Mouse (Mus musculus): Measurements from ENCODE around the gene Stmn1. TPM values are rescaled to one million over a fixed set of nuclear protein-coding genes. Genes with fewer than 3 reads are reported as not detected.

Stmn1 gene
- polyA plus RNA-seq, 1 experiment from 2014 or later = 3,815 TPM

DNA sequence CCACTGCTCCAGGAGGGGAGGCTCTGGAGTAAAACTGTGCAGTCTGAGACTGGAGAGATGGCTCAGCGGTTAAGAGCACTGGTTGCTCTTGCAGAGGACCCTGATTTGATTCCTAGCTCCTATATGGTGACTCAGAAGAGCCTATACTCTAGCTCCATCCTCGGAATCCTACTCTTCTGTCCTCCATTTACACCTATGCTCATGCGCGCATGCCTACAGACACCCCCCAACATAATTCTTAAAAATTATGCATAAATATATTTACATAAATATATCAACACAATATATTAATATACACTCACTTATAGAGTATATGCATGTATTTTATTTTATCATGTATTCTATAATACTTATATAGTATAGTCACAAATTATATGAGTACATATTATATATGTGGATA is 42.3 kb downstream of the Stmn1 start:
- 74% methylated on average over 4 of the region's 4 CpGs for WGBS
- ATAC-seq (ENCODE audit: insufficient read depth, low FRiP score, low TSS enrichment) = peak; percentile 18; the same call in 1 of the 2 replicates
- no peaks in the 10 kb centered on the region for H3K36me3 ChIP-seq (ENCODE audit: control insufficient read depth, insufficient read depth, low read length)
- H3K27ac ChIP-seq (ENCODE audit: low read depth, low read length) = no peak overlapping the region
- no peaks in the 10 kb centered on the region for H3K9me3 ChIP-seq (ENCODE audit: control insufficient read depth, low read length)
- H3K9ac ChIP-seq (ENCODE audit: low read length) = no peak overlapping the region
- H3K4me2 ChIP-seq (ENCODE audit: low read depth) = no peak overlapping the region; the same call in 1 of the 2 replicates
- no peaks in the 10 kb centered on the region for H3K27me3 ChIP-seq (ENCODE audit: control insufficient read depth, insufficient read depth, low read length)
- peaks cover 10% of the 10 kb centered on the region for H3K4me1 ChIP-seq (ENCODE audit: control insufficient read depth, insufficient read depth, low read length)
- no peak overlapping the region for H3K4me3 ChIP-seq (ENCODE audit: low read depth, low read length)
- no peak for DNase-seq (ENCODE audit: low spot score)

DNA sequence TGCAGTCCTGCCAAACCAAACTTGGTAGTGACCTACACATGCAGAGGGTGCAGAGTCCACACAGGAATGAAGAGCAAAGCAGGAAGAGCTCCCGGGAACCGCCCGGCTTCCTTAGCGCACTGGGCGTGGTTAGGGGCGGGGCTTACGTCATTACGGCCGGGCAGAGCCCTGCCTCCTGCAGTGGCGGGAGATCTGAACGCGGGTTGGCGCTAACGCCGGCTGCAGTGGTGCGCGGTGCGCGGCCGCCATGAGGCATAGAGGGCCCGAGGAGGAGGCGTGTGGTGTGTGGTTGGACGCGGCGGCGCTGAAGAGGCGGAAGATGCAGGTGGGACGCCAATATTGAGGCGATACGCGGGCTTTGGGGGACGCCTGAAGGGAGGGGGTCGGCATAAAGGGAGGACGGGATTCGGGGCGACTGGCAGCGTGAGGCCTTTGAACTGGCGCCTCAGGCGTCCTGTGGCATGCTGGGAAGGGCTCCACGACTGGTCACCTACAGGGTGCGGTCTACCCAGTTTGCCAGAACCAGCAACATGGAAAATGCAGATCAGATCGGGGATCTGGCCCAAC is 42.8 kb downstream of the Stmn1 start, which contains the start of gene Aunip:
Gene Aunip (plus strand): TSS at position 155 of the 567 bp plus-strand sequence.
- H3K9me3 ChIP-seq (ENCODE audit: control insufficient read depth, low read length) = no peaks in the 10 kb centered on the region
- ATAC-seq (ENCODE audit: insufficient read depth, low FRiP score, low TSS enrichment) (peak; percentile 93), DNase-seq (ENCODE audit: low spot score) (peak; percentile 96)
- H3K27me3 ChIP-seq (ENCODE audit: control insufficient read depth, insufficient read depth, low read length) = no peaks in the 10 kb centered on the region
- peak within 1 kb of the TSS; percentile 50 for H3K4me3 ChIP-seq (ENCODE audit: low read depth, low read length)
- WGBS = under 1% methylated on average over 41 of the region's 42 CpGs
- H3K36me3 ChIP-seq (ENCODE audit: control insufficient read depth, insufficient read depth, low read length) = no peaks in the 10 kb centered on the region
- no peak within 1 kb of the TSS for H3K27ac ChIP-seq (ENCODE audit: low read depth, low read length)
- H3K4me1 ChIP-seq (ENCODE audit: control insufficient read depth, insufficient read depth, low read length) = peaks cover 10% of the 10 kb centered on the region
- H3K9ac ChIP-seq (ENCODE audit: low read length) = peak within 1 kb of the TSS; percentile 57
- peak within 1 kb of the TSS; percentile 73 for H3K4me2 ChIP-seq (ENCODE audit: low read depth)

DNA sequence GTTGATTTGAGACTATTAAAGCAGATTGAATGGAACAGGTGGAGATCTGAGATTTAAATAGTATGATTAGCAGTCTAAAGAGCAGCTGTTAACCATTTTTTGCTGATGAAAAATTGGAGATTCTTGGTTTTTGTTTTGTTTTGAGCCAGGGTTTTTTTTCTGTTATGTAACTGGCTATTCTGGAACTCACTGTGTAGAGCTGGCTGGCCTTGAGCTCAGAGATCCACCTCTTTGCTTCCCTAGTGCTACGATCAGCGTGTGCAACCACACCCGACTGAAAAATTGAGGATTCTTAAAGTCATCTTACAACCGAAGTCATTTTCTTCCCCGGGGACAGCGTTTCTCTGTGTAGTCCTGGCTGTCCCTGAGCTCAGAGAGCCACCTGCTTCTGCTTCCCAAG is 43.6 kb downstream of the Stmn1 start:
- WGBS = 82% methylated on average over 6 of the region's 6 CpGs
- H3K27ac ChIP-seq (ENCODE audit: low read depth, low read length) = no peak overlapping the region
- H3K4me2 ChIP-seq (ENCODE audit: low read depth) = peak overlapping the region; percentile 73
- H3K9me3 ChIP-seq (ENCODE audit: control insufficient read depth, low read length) = no peaks in the 10 kb centered on the region
- H3K4me3 ChIP-seq (ENCODE audit: low read depth, low read length) = peak overlapping the region; percentile 50
- H3K36me3 ChIP-seq (ENCODE audit: control insufficient read depth, insufficient read depth, low read length) = no peaks in the 10 kb centered on the region
- no peaks in the 10 kb centered on the region for H3K27me3 ChIP-seq (ENCODE audit: control insufficient read depth, insufficient read depth, low read length)
- no peak overlapping the region for H3K9ac ChIP-seq (ENCODE audit: low read length)
- ATAC-seq (ENCODE audit: insufficient read depth, low FRiP score, low TSS enrichment) (no peak), DNase-seq (ENCODE audit: low spot score) (no peak)
- H3K4me1 ChIP-seq (ENCODE audit: control insufficient read depth, insufficient read depth, low read length) = peaks cover 10% of the 10 kb centered on the region

DNA sequence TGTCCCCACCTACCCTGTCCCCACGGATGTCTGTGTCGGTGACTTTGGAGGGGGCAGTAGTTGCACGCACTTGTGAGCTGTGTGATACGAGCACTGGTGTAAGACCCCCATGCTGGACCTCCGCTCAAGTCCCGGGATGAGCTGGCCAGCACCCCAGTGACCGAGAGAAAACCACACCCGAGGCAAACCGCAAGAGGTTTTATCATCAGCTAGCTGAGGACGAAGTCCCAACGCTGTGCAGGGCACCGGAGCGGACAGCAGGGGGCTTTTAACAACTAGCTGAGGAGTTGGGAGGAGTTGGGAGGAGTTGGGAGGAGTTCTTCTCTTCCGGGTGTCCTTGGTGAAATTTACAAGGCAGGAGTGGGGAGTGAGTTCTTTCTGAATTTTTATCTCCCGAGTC is 44.7 kb downstream of the Stmn1 start:
- Histone ChIP-seq H3K27me3 (ENCODE audit: control insufficient read depth, insufficient read depth, low read length) (no peaks in the 10 kb centered on the region), H3K4me1 (ENCODE audit: control insufficient read depth, insufficient read depth, low read length) (peaks cover 10% of the 10 kb centered on the region), H3K27ac (ENCODE audit: low read depth, low read length) (no peak overlapping the region), H3K4me3 (ENCODE audit: low read depth, low read length) (peak overlapping the region; percentile 13; the same call in 1 of the 2 replicates), H3K9me3 (ENCODE audit: control insufficient read depth, low read length) (no peaks in the 10 kb centered on the region), H3K36me3 (ENCODE audit: control insufficient read depth, insufficient read depth, low read length) (no peaks in the 10 kb centered on the region), H3K9ac (ENCODE audit: low read length) (peak overlapping the region; percentile 14; the same call in 1 of the 2 replicates), H3K4me2 (ENCODE audit: low read depth) (peak overlapping the region; percentile 32)
- ATAC-seq (ENCODE audit: insufficient read depth, low FRiP score, low TSS enrichment) = no peak
- WGBS = 18% methylated on average over 15 of the region's 15 CpGs
- peak; percentile 63 for DNase-seq (ENCODE audit: low spot score)

DNA sequence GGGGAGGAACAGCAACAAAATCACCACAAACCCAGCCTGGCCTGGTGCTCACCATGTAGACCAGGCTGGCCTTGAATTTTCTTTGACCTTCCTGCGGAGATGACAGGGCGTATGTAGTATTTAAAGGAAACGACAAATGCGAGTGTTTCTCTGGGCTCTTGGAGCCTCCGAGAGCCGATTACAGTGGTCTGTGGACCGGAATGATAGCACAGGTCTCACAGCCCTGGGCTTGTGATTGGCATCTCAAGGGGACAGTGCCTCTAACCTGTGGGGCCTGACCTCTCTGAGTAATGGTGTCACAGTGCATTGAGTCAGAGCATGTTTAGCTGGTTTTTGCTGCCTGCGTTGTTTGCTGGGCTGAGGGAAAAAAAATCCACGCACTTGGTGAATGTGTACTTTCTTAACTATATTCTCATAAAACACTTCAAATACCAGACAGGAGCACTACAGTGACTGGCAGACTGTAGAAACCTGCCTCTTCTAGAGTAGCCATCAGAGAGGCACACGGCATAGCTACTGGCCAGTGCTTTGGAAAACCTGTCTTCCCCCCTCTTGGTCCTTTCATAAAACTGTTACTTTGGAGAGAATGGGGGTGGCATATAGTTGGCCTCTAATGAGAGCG is 46.3 kb downstream of the Stmn1 start:
- no peak for DNase-seq (ENCODE audit: low spot score)
- H3K9ac ChIP-seq (ENCODE audit: low read length) = no peak overlapping the region

DNA sequence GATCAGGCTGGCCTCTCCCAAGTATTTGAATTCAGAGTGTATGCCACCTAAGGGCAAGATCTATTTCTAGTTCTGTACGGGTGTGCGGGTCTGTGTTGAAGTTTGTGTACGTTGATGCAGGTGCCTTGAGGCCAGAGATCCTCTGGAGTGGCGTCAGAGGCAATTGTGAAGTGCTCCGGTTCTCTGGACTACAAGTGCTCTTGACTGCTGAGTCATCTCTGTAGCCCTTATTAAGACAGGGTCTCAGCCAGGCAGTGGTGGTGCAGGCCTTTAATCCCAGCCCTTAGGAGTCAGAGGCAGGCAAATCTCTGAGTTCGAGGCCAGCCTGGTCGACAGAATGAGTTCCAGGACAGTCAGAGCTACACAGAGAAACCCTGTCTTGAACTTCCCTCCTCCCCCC is 47.5 kb downstream of the Stmn1 start:
- DNase-seq (ENCODE audit: low spot score) (no peak), ATAC-seq (ENCODE audit: insufficient read depth, low FRiP score, low TSS enrichment) (no peak)
- Histone ChIP-seq H3K4me3 (ENCODE audit: low read depth, low read length) (no peak overlapping the region), H3K27ac (ENCODE audit: low read depth, low read length) (no peak overlapping the region), H3K4me1 (ENCODE audit: control insufficient read depth, insufficient read depth, low read length) (peaks cover 10% of the 10 kb centered on the region), H3K9ac (ENCODE audit: low read length) (no peak overlapping the region), H3K27me3 (ENCODE audit: control insufficient read depth, insufficient read depth, low read length) (no peaks in the 10 kb centered on the region), H3K4me2 (ENCODE audit: low read depth) (no peak overlapping the region), H3K36me3 (ENCODE audit: control insufficient read depth, insufficient read depth, low read length) (peaks cover 2% of the 10 kb centered on the region), H3K9me3 (ENCODE audit: control insufficient read depth, low read length) (no peaks in the 10 kb centered on the region)
- WGBS = 85% methylated on average over 7 of the region's 7 CpGs

More for the DNA sequence above, 46.3 kb downstream of the Stmn1 start:
- Histone ChIP-seq H3K9me3 (ENCODE audit: control insufficient read depth, low read length) (no peaks in the 10 kb centered on the region), H3K4me1 (ENCODE audit: control insufficient read depth, insufficient read depth, low read length) (peaks cover 10% of the 10 kb centered on the region), H3K27ac (ENCODE audit: low read depth, low read length) (no peak overlapping the region), H3K36me3 (ENCODE audit: control insufficient read depth, insufficient read depth, low read length) (no peaks in the 10 kb centered on the region), H3K4me3 (ENCODE audit: low read depth, low read length) (no peak overlapping the region), H3K27me3 (ENCODE audit: control insufficient read depth, insufficient read depth, low read length) (no peaks in the 10 kb centered on the region), H3K4me2 (ENCODE audit: low read depth) (no peak overlapping the region)
- ATAC-seq (ENCODE audit: insufficient read depth, low FRiP score, low TSS enrichment) = no peak
- WGBS = 96% methylated on average over 11 of the region's 11 CpGs

DNA sequence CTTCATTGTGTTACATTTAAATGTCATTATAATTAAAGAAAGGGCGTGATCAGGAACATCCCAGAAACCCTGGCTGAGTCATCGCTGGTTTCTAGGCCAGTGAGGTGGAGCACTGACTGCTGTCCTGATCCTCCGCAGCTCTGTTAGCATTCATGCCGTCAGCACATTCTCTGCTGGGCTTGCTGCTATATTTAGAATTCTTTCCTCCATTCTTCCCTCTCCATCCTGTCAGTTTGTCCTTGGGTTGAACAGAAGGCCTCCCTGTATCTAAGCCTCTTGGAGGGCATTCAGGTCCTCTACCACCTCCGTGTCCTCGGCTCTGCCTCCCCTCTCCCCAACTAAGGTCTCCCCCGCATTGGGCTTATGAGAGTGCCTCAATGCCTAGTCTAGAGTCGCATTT is 48.9 kb downstream of the Stmn1 start:
- DNase-seq (ENCODE audit: low spot score) (no peak), ATAC-seq (ENCODE audit: insufficient read depth, low FRiP score, low TSS enrichment) (no peak)
- Histone ChIP-seq H3K27me3 (ENCODE audit: control insufficient read depth, insufficient read depth, low read length) (no peaks in the 10 kb centered on the region), H3K9ac (ENCODE audit: low read length) (no peak overlapping the region), H3K9me3 (ENCODE audit: control insufficient read depth, low read length) (no peaks in the 10 kb centered on the region), H3K4me3 (ENCODE audit: low read depth, low read length) (no peak overlapping the region), H3K27ac (ENCODE audit: low read depth, low read length) (no peak overlapping the region), H3K36me3 (ENCODE audit: control insufficient read depth, insufficient read depth, low read length) (peaks cover 2% of the 10 kb centered on the region), H3K4me1 (ENCODE audit: control insufficient read depth, insufficient read depth, low read length) (peaks cover 6% of the 10 kb centered on the region; the same call in 1 of the 2 replicates), H3K4me2 (ENCODE audit: low read depth) (no peak overlapping the region)
- 90% methylated on average over 8 of the region's 8 CpGs for WGBS

DNA sequence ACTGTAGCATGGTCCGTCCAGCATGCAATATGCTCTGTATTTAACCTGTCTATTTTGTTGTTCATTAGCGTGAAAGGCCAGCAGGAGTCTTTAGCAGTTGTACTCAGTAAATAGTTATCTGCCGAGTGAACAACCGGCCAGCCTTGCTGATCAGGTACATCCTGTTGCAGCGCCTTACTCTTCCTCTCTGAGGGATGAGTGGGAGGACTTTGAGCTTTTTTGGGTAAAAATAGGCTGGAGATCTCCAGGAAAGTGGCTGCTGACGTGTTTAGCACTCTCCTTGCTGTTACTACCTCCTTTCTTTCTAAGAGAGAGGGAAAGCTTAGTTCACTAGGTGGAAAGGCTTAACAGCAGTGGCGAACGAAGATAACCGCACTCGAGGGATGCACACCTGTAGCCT is 49.6 kb downstream of the Stmn1 start:
- ATAC-seq (ENCODE audit: insufficient read depth, low FRiP score, low TSS enrichment) = no peak
- no peak overlapping the region for H3K4me3 ChIP-seq (ENCODE audit: low read depth, low read length)
- H3K9ac ChIP-seq (ENCODE audit: low read length) = no peak overlapping the region
- H3K27me3 ChIP-seq (ENCODE audit: control insufficient read depth, insufficient read depth, low read length) = no peaks in the 10 kb centered on the region
- no peak for DNase-seq (ENCODE audit: low spot score)
- H3K4me1 ChIP-seq (ENCODE audit: control insufficient read depth, insufficient read depth, low read length) = peaks cover 1% of the 10 kb centered on the region; the same call in 1 of the 2 replicates
- no peak overlapping the region for H3K27ac ChIP-seq (ENCODE audit: low read depth, low read length)
- peaks cover 2% of the 10 kb centered on the region for H3K36me3 ChIP-seq (ENCODE audit: control insufficient read depth, insufficient read depth, low read length)
- no peaks in the 10 kb centered on the region for H3K9me3 ChIP-seq (ENCODE audit: control insufficient read depth, low read length)
- no peak overlapping the region for H3K4me2 ChIP-seq (ENCODE audit: low read depth)
- WGBS = 91% methylated on average over 10 of the region's 10 CpGs

DNA sequence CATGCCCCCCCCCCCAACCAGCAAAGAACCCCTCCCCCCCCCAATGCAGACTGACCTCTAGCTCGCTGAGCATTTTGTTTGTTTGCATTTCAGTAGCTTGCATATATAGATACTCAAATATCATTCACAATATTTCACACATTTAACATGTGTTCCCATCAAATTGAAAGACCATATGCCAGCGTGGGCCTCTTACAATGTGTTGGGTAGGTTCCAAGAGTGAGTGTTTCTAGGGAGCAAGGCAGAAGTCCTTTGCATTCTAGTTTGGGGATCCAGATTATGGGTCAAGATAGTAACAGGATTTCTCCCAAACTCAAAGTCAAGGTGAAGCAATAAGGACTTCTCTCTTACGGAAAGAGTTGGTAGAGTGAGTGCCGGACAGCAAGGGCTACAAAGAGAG is 50.4 kb downstream of the Stmn1 start:
- peaks cover 5% of the 10 kb centered on the region for H3K36me3 ChIP-seq (ENCODE audit: control insufficient read depth, insufficient read depth, low read length)
- 89% methylated on average over 4 of the region's 4 CpGs for WGBS
- H3K4me1 ChIP-seq (ENCODE audit: control insufficient read depth, insufficient read depth, low read length) = no peaks in the 10 kb centered on the region
- no peak for DNase-seq (ENCODE audit: low spot score)
- H3K27ac ChIP-seq (ENCODE audit: low read depth, low read length) = no peak overlapping the region
- no peaks in the 10 kb centered on the region for H3K27me3 ChIP-seq (ENCODE audit: control insufficient read depth, insufficient read depth, low read length)
- ATAC-seq (ENCODE audit: insufficient read depth, low FRiP score, low TSS enrichment) = no peak
- H3K9me3 ChIP-seq (ENCODE audit: control insufficient read depth, low read length) = no peaks in the 10 kb centered on the region
- no peak overlapping the region for H3K4me3 ChIP-seq (ENCODE audit: low read depth, low read length)
- H3K4me2 ChIP-seq (ENCODE audit: low read depth) = no peak overlapping the region
- H3K9ac ChIP-seq (ENCODE audit: low read length) = no peak overlapping the region
